Mouse (Mus musculus) mesoderm, embryonic 11.5 days (tissue): ENCODE results near the gene Naga.

Experiments used
- DNase-seq: peaks from one replicate; pipeline ENCODE4 v3.0.0-alpha.2; 2012; ENCODE audit warnings: low read depth, low spot score

The Naga gene

DNA sequence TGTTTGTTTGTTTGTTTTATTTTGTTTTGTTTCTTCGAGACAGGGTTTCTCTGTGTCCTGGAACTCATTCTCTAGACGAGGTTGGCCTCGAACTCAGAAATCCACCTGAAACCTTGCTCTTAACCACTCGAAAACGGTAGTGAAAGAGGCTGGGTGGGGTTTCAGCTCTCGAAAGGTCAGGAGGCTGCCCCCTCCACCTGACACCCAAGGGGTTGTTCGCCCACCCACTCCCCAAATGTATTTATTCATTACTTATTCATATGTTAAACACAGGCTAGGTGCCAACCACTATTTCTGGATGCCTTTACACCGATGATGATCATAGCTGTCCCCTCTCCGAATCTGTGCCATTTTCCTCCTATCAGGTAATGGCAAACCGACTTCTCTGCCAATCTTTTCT is 425 bp upstream of the Naga start:
- no peak for DNase-seq

DNA sequence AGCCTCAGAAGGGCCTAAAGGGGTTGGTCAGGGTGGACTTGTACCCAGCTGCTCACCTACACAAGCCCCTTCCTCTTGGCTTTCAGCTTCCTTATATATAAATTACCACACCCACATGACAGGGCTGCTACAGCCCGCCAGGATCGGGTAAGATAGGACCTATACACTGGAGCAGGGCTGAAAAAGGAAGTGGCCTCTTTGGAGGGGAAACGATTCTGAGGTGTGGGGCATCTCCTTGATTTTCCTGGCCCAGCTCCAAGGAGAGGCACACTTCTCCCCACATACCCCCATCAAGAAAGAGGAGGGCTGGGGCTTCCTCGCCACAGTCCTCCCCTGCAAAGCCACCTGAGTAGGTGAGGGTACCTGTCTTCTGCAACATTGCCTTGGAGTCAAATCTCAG is 850 bp downstream of the Naga start:
- DNase-seq, result no peak

- no peak for DNase-seq
Observed at GRCm38 (mm10) chr15:82336629-82337028, 2.1 kb downstream of the Naga start.

GRCm38 (mm10) chr15:82335194-82335593 is 3.5 kb downstream of the Naga start:
- DNase-seq, result no peak

DNA sequence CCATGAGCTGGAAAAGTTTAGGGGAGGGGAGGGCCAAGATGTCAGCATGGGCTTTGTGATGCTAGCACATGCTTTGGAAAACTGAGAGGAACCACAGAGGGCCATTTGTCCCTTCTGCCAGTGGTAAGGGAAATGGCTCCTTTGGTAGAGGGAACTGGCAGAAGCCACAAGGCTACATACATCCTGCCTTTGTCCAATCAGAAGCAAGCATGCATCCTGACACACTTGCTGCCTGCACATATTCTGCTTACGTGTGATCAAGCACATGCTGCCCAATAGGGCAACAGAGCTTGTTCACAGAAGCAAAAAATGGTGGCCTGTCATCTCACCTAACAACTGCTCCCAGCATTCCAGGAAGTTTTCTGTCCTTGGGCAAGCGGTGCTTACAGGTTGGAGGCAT is 13.3 kb downstream of the Naga start:
- DNase-seq, result no peak

DNA sequence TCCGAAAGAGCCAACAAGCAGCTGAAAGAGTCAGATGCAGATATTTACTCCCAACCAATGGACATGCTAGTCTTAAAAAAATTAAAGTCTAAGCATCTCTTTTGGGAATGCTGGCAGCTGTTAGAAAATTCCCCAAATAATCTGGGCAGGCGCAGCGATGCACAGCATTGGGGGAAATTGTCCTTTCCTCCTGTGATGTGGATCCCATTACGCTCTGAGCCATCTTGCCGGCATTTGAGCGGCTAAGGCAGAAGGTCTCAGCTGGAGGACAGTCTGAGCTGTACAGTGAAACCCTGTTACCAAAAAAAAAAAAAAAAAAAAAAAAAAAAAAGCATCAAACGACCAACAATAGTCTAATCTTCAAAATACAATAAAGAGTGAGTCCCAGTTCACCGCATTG is 16.5 kb downstream of the Naga start:
- DNase-seq, result no peak

DNA sequence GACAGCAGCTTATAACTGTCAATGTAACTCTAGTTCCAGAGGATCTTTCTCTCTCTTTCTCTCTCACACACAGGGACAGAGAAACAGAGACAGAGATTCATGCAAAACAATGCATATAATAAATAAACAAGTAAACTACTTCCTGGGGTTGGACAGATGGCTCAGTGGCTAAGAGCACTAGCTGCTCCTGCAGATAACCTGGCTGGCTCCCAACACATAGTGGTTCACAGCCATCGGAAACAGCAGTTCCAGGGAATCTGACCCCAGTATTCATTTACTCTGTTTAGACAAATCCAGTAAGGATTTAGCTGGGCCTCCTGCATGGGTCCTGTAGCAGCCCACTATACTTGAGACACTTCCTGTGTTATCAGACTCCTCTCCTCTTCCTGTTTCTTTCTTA is 19.1 kb downstream of the Naga start:
- no peak for DNase-seq

DNA sequence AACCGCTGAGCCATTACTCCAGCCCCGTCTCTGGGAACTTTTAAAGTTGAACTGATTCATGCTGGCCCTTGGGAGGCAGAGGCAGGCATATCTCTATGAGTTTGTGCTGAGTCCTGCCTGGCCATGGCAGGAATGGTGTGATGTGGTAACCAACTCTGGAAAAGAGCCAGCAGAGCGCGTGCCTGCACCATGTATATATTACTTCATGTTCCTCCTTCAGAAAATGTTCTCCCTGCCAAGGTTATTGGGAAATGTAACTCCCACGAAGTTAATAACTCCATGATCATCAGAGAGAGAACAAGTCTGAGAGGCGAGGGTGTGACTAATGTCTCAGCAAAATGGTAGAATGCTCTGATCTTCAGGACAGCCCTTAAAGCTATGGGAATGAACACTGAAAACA is 20.9 kb downstream of the Naga start:
- no peak for DNase-seq

DNA sequence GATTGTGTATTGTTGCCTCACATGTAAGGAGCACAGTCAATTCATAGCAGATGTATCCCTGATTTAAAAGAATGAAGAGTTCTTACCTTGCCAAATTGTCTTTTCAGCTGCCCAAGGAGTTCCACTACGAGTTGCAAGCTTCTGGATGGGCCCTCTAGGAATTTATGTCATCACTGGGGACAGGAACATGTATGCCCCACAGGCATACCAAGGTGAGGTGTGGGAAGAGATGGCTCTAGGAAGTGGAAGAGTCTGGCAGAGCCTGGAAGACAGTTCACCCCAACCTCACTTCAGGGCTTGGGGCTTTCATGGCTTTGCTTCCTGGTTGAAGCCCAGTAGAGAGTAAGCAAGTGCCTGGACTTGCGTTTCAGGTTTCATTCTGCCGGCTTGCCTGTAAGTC is 30.3 kb downstream of the Naga start:
- no peak for DNase-seq

GRCm38 (mm10) chr15:82307107-82307506 is 31.6 kb downstream of the Naga start:
- no peak for DNase-seq

GRCm38 (mm10) chr15:82298764-82299561 is 39.8 kb downstream of the Naga start, which contains the start of gene Wbp2nl:
Gene Wbp2nl (plus strand): TSS chr15:82298954.
- DNase-seq, result no peak

- DNase-seq, result peak; percentile 45
Observed at GRCm38 (mm10) chr15:82294059-82294458, 44.7 kb downstream of the Naga start.

DNA sequence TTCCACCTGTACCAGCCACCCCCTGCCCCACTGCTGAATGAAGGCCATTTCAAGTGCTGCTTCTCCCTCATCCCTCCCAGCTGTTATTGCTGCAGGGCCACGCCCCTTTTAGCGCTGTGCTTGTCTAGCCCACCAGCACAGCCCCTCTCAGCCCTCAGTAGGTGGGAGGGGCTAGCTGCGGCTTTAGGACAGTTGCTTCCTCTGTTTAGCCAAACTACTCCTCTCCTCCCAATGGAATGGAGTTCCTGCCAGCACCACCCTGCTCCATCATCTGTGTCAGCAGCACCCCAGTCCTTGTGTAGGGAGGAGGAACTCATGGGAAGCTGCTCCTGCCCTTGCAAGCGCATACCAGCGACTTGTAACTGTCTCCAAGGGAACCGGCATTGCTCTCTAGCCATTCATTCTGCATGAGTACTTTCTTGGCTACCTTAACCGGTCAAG is 45.4 kb downstream of the Naga start:
- peak; percentile 76 for DNase-seq

GRCm38 (mm10) chr15:82292851-82293250 is 45.9 kb downstream of the Naga start:
- no peak for DNase-seq

GRCm38 (mm10) chr15:82290252-82290651 is 48.5 kb downstream of the Naga start:
- DNase-seq, result no peak

DNA sequence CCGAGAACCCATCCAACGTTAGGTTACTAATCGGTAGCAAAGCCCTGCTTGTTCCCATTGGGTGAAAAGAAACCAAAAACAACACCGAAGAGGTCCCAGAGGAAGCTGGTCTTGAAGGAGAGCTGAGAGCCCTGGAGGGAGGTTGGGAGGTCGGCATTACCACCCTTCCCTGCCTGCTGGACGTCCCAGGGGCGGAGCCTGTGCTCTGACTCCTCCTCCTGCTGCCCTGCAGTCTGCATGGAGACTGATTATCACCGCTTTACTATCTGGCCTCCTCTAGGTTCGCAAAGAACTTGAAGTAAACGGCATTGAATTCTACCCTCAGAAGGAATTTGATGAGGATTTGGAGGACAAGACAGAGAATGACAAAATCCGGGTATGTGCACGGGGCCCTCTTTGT is 52.6 kb downstream of the Naga start:
- DNase-seq, result no peak

- no peak for DNase-seq
Observed at GRCm38 (mm10) chr15:82280638-82281037, 58.1 kb downstream of the Naga start.
